ENCODE assay signal across 34 mouse cellular contexts in the genomic region with DNA sequence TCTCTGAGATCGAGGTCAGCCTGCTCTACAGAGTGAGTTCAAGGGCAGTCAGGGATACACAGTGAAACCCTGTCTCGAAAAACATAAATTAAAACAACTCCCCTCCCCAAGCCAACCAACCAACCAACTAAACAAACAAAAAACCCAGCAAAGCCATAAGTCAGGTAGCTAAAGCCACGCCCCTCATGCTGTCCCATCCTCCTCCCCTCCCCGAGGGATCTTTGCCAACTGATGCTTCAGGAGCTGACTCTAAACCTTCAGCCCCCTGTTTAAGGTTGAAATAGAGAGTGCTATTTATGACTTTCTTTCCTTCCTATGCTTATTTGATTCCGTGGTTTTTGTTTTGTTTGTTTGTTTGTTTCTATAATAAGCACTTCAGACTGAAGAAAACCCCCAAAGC. TPM values are rescaled to one million over a fixed set of nuclear protein-coding genes. Genes with fewer than 3 reads are reported as not detected.
DNase-seq lines count a peak whose midpoint lies in the region; ATAC-seq lines count a peak whose summit lies in the region.
"Had no signal": no experiment of that assay in that cellular context is flagged by ENCODE, and none has a peak within 500 bp of the region (broad histone marks: within the 10 kb centered on the region; RNA-seq: fewer than 3 reads in every experiment).

No protein-coding gene starts in this region.

- H3K4me3 ChIP-seq in midbrain, embryonic 15.5 days = no peak overlapping the region
- no peak overlapping the region for H3K4me3 ChIP-seq in midbrain, embryonic 14.5 days (replicated peaks; ENCODE audit: low read depth, low read length)
- H3K4me3 ChIP-seq: embryonic facial prominence, embryonic 10.5 days; embryonic facial prominence, embryonic 13.5 days; erythroblast, embryonic 14.5 days; forebrain, embryonic 12.5 days; forebrain, embryonic 15.5 days; heart, embryonic 12.5 days; heart, embryonic 15.5 days had no signal

- peak; percentile 63 for DNase-seq in cerebellum, adult 9-11 months
- DNase-seq in cerebellum, adult 9-10 months = no peak
- peak; percentile 13 to 60 for DNase-seq in cerebellum, postnatal 25 days
- DNase-seq in cerebellum, adult 11 months = no peak
- DNase-seq in midbrain, embryonic 14.5 days = no peak
- DNase-seq: adrenal gland, postnatal 10 days; adrenal gland, postnatal 36 days; B cell, adult 2 months; embryo, embryonic 11 days; gastrocnemius, postnatal 25 days; heart, adult 18-20 months; heart, postnatal 10 days; heart, postnatal 36 days; kidney, adult 18-20 months had no signal

- no peak for ATAC-seq in midbrain, embryonic 15.5 days (replicated peaks)
- no peak for ATAC-seq in midbrain, embryonic 14.5 days (ENCODE audit: low FRiP score, low TSS enrichment)
- ATAC-seq in monocyte, adult 5-6 weeks (replicated peaks; ENCODE audit: insufficient number of reproducible peaks, low FRiP score, low TSS enrichment, poor library complexity, severe bottlenecking) = no peak
- ATAC-seq: forebrain, embryonic 15.5 days; hindbrain, embryonic 16.5 days; inflammation-experienced regulatory T-cells, adult 6 months; intestine, embryonic 16.5 days; Patski had no signal

- H3K9me3 ChIP-seq in midbrain, embryonic 15.5 days = no peaks in the 10 kb centered on the region
- no peaks in the 10 kb centered on the region for H3K9me3 ChIP-seq in midbrain, embryonic 14.5 days (ENCODE audit: control insufficient read depth, low read length)
- H3K9me3 ChIP-seq: embryonic facial prominence, embryonic 10.5 days; embryonic facial prominence, embryonic 13.5 days; forebrain, embryonic 12.5 days; forebrain, embryonic 15.5 days; G1E; heart, embryonic 15.5 days had no signal

- no peak overlapping the region for H3K4me2 ChIP-seq in midbrain, embryonic 15.5 days
- H3K4me2 ChIP-seq in midbrain, embryonic 14.5 days (ENCODE audit: low read length) = no peak overlapping the region
- H3K4me2 ChIP-seq: embryonic facial prominence, embryonic 13.5 days; forebrain, embryonic 12.5 days; forebrain, embryonic 15.5 days; heart, embryonic 12.5 days; heart, embryonic 15.5 days had no signal

- H3K27ac ChIP-seq in midbrain, embryonic 15.5 days = peak overlapping the region; percentile 87; the same call in 1 of the 2 replicates
- no peak overlapping the region for H3K27ac ChIP-seq in midbrain, embryonic 14.5 days (replicated peaks; ENCODE audit: low read depth, low read length)
- H3K27ac ChIP-seq: embryonic facial prominence, embryonic 10.5 days; embryonic facial prominence, embryonic 13.5 days; forebrain, embryonic 12.5 days; heart, embryonic 15.5 days had no signal

- H3K4me1 ChIP-seq in midbrain, embryonic 15.5 days = peaks cover 51% of the 10 kb centered on the region
- peaks cover 29% of the 10 kb centered on the region for H3K4me1 ChIP-seq in midbrain, embryonic 14.5 days (ENCODE audit: control insufficient read depth, insufficient read depth, low read length)

- H3K9ac ChIP-seq in midbrain, embryonic 15.5 days = no peak overlapping the region
- no peak overlapping the region for H3K9ac ChIP-seq in midbrain, embryonic 14.5 days (replicated peaks; ENCODE audit: low read length)
- H3K9ac ChIP-seq: embryonic facial prominence, embryonic 13.5 days; forebrain, embryonic 12.5 days; forebrain, embryonic 15.5 days; heart, embryonic 12.5 days; heart, embryonic 15.5 days had no signal

- 92% methylated on average over 5 of the region's 5 CpGs for WGBS in midbrain, embryonic 15.5 days
- WGBS in midbrain, embryonic 14.5 days = 93% methylated on average over 5 of the region's 5 CpGs

- H3K27me3 ChIP-seq in midbrain, embryonic 15.5 days (replicated peaks) = no peaks in the 10 kb centered on the region
- H3K27me3 ChIP-seq in midbrain, embryonic 14.5 days (ENCODE audit: control insufficient read depth, insufficient read depth, low read length) = no peaks in the 10 kb centered on the region
- H3K27me3 ChIP-seq: CH12.LX; embryonic facial prominence, embryonic 13.5 days; forebrain, embryonic 12.5 days; forebrain, embryonic 15.5 days; heart, embryonic 12.5 days; heart, embryonic 15.5 days; Patski had no signal

- peaks cover 17% of the 10 kb centered on the region for H3K36me3 ChIP-seq in midbrain, embryonic 15.5 days (replicated peaks)
- peaks cover 45% of the 10 kb centered on the region for H3K36me3 ChIP-seq in midbrain, embryonic 14.5 days (ENCODE audit: control insufficient read depth, insufficient read depth, low read length)
- H3K36me3 ChIP-seq: G1E had no signal

RNA-seq across cellular contexts. Expression of a gene that starts 32.1 kb away (rescaled TPM):
- polyA plus RNA-seq in midbrain, embryonic 15.5 days (2015; fragmentation: Nextera tagmentation; extraction: Ambion mirVana) = 6.8 and 7.1 TPM in 2 replicates
- polyA plus RNA-seq in midbrain, embryonic 14.5 days (2014; fragmentation: Nextera tagmentation; extraction: Ambion mirVana) = 12.0 and 13.1 TPM in 2 replicates
- total RNA-seq in monocyte, adult 5-6 weeks (2017) = 0.76 to 1.5 TPM (median 0.78 TPM) in 3 replicates

RNA-seq across cellular contexts. Expression of a gene that starts 39.9 kb away (rescaled TPM):
- polyA plus RNA-seq in midbrain, embryonic 15.5 days (2015; fragmentation: Nextera tagmentation; extraction: Ambion mirVana) = not detected in 2 replicates
- not detected in 2 replicates for polyA plus RNA-seq in midbrain, embryonic 14.5 days (2014; fragmentation: Nextera tagmentation; extraction: Ambion mirVana)
- not detected in 3 replicates for total RNA-seq in monocyte, adult 5-6 weeks (2017)
- total RNA-seq: adrenal gland, adult 18-20 months; adrenal gland, postnatal 10 days; adrenal gland, postnatal 36 days; CH12.LX; G1E; gastrocnemius, adult 8-10 months; gastrocnemius, postnatal 25 days; heart, adult 18-20 months; heart, postnatal 10 days; heart, postnatal 36 days had no signal
- polyA plus RNA-seq: cortical plate, adult 2 months; embryonic facial prominence, embryonic 10.5 days; embryonic facial prominence, embryonic 13.5 days; erythroblast, embryonic 14.5 days; forebrain, embryonic 12.5 days; forebrain, embryonic 15.5 days; G1E; gonadal fat pad, adult 2 months; heart, embryonic 12.5 days; heart, embryonic 15.5 days; hindbrain, embryonic 11.5 days; hindbrain, embryonic 16.5 days; inflammation-experienced regulatory T-cells, adult 6 months; intestine, embryonic 16.5 days had no signal

RNA-seq across cellular contexts. Expression of a gene that starts 40.0 kb away (rescaled TPM):
- polyA plus RNA-seq in midbrain, embryonic 15.5 days (2015; fragmentation: Nextera tagmentation; extraction: Ambion mirVana) = 8.9 and 9.6 TPM in 2 replicates
- 7.6 and 13.7 TPM in 2 replicates for polyA plus RNA-seq in midbrain, embryonic 14.5 days (2014; fragmentation: Nextera tagmentation; extraction: Ambion mirVana)
- 13.4 to 31.9 TPM (median 17.8 TPM) in 3 replicates for total RNA-seq in monocyte, adult 5-6 weeks (2017)

RNA-seq across cellular contexts. Expression of a gene that starts 55.1 kb away (rescaled TPM):
- polyA plus RNA-seq in midbrain, embryonic 15.5 days (2015; fragmentation: Nextera tagmentation; extraction: Ambion mirVana) = 132 and 136 TPM in 2 replicates
- polyA plus RNA-seq in midbrain, embryonic 14.5 days (2014; fragmentation: Nextera tagmentation; extraction: Ambion mirVana) = 99.3 and 105 TPM in 2 replicates
- 33.9 to 42.9 TPM (median 39.3 TPM) in 3 replicates for total RNA-seq in monocyte, adult 5-6 weeks (2017)

Comparison
In these comparisons a context has a peak if more than half of its experiments do, and no peak if none do; other contexts are left out.
1. DNase-seq: peak in cerebellum, adult 9-11 months (single experiment) and cerebellum, postnatal 25 days (2 of 2); none in cerebellum, adult 9-10 months (single experiment), cerebellum, adult 11 months (single experiment) and midbrain, embryonic 14.5 days (single experiment).